Mouse (Mus musculus) ovary, adult 18-20 months (tissue): ENCODE data around the gene Catsper3.

Experiments used
- DNase-seq: peaks from one replicate; pipeline ENCODE4 v3.0.0; 2022; ENCODE audit warnings: low spot score, mixed read lengths

Gene Catsper3

GRCm38 (mm10) chr13:55826796-55827678, 42.7 kb downstream of the Catsper3 start:
- DNase-seq = no peak

DNA sequence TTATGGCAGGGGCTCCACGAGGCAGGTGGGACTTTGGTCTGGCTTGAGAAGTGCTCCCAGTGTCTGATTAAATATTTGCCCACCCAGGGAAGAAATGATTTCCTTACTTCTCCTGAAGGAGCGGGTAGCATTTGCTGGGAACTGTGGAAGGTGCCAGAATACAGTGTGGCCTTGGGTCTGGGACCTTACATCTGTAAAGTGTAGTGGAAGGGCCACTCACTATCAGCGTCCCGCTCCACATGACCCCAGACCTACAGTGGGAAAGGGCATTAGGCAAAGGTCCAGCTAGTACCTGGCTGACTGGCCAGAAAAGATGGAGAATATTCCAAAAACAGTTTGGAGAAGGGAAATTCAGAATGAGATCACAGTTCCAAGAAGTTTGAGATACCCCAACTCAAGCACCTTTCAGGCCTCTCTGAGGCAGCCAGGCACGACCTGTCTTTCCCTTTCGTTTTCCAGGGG, 43.3 kb downstream of the Catsper3 start:
- no peak for DNase-seq

GRCm38 (mm10) chr13:55828141-55829017, 44.0 kb downstream of the Catsper3 start:
- DNase-seq = no peak

- no peak for DNase-seq
These were observed 44.8 kb downstream of the Catsper3 start for GRCm38 (mm10) chr13:55829018-55829655.

GRCm38 (mm10) chr13:55830081-55830832, 45.9 kb downstream of the Catsper3 start:
- no peak for DNase-seq

- DNase-seq = no peak
These were observed 46.7 kb downstream of the Catsper3 start for GRCm38 (mm10) chr13:55830833-55831721.

DNA sequence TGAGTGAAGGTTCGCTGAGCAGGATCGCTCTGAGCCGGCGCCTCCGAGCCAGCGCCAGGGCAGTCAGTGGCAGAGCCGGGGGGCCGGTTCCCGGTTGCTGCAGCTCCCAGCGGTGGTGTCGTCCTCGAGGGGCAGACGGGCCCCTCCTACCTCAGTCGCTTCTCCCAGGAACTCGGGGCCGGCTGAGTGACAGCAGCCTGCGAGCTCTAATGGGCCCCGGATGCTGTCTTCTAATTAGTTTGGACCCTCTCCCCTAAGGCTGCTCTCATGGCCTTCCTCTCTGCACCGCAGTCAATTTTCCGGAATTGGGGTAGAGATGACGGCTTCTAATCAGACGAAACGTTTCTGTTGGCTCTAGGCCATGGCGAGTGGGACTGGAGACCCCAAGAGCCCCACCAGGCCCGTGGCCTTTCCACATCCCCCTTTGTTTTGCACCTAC, 47.4 kb downstream of the Catsper3 start:
- no peak for DNase-seq

GRCm38 (mm10) chr13:55832602-55833001, 48.2 kb downstream of the Catsper3 start:
- no peak for DNase-seq

GRCm38 (mm10) chr13:55833921-55834320, 49.6 kb downstream of the Catsper3 start:
- no peak for DNase-seq

GRCm38 (mm10) chr13:55834667-55835066, 50.3 kb downstream of the Catsper3 start:
- no peak for DNase-seq

GRCm38 (mm10) chr13:55835548-55836097, 51.3 kb downstream of the Catsper3 start:
- DNase-seq = no peak

DNA sequence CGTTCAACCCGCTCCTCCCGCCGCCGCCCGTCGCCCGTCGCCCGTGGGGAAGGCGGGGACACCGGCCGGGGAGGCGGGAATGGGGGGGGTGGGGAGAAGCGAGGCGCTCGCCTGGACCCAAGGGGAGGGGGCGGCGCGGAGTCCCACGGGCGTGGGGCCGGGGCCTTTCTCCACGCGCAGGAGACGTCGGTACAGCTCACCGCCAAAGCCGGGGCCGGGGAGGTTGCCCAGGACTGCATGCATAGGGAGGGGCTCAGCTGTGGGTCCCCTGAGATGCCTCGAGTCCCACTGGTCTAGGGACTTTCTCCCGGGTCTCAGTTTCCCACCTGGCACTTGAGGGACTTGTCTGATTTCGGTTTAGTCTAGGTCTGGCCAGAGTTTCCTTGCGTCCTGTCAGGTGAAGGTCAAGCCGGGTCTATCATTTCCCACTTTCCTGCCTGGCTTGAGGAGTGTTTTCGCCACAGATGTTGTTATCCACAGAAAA, 51.8 kb downstream of the Catsper3 start, which contains the start of gene Pitx1:
Gene Pitx1, minus strand, starts transcription at position 51 of the 484 bp plus-strand sequence.
- no peak for DNase-seq

DNA sequence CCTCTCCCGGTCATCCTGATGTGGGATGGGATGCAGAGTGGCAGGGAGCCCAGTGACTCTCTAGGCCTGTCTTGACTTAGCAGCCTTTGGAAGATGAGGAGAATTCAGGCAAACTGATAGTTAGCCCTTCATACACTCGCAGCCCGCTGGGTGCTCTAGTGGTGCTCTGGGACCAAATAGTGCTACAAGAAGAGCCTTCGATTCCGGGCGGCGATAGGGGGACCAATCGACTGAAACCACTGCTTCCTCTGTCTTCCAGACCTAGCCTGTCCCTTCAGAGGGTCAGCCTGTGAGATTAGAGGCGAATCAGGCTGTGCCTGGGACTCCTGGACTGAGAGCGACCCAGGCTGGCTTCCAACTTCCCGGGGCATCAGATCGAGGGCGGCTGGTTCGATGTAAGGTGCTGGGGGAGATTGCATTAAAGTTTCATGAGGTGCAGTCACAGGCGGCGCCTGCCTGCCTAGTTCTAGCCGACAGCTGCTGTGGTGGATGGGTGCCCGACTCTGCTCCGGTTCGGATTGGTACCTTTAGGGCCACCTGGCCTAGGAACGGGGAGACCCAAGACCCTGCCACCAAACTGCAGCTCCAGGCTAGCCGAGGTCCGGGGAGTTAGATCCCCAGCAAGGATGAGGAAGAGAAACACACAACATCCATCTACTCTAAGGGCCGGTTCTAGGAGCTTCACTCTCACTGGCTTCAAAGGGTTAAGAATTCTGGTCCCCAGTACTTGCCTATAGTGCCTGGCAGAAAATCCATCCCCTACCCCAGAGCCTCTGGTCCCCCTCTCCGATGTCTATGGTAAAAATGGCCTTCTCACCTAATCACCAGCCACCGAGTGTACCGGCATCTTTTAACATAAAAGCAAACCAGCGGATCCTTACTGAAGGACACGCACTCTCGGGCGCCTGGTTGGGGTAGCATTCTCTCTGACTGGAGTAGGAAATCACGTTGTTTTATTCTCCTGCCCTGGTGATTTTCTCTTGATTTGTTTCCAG, 52.7 kb downstream of the Catsper3 start:
- no peak for DNase-seq

DNA sequence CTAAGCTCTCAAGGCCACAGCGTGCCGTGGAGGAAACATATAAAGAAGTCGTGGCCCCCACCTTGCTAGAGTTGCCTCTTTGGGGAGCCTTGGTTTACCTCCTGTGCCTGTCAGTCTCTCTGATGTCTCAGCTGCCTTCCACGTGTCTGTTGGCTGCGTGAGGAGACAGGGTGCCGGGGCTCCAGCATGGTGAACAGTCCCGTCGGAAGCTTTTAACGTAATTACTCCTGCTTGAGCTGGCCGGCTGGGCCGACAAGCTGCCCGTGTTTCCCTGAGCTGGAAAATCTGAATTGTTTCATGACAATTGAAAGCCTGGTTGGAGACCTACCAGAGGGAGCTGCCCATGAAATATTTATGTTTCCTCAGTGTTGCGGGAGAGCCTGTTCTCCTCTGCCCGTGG, 55.9 kb downstream of the Catsper3 start:
- no peak for DNase-seq

DNA sequence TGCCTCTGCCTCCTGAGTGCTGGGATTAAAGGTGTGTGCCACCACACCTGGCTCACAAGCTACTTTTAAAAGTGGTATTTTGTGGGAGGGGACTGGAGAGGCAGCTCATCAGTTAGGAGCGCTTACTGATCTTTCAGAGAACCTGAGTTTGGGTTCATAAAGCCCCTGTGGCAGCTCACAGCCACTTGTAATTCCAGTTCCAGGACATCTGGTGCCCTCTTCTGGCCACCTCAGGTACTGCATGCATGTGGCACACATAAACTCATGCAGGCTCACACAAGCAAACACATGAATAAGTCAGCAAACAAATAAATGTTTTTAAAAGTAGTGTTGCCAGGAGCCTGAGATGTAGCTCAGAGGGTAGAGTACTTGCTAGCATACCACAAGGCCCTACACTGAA, 59.3 kb downstream of the Catsper3 start:
- no peak for DNase-seq

GRCm38 (mm10) chr13:55847805-55848204, 63.4 kb downstream of the Catsper3 start:
- DNase-seq = no peak

- no peak for DNase-seq
These were observed 64.3 kb downstream of the Catsper3 start for GRCm38 (mm10) chr13:55848604-55849190.

DNA sequence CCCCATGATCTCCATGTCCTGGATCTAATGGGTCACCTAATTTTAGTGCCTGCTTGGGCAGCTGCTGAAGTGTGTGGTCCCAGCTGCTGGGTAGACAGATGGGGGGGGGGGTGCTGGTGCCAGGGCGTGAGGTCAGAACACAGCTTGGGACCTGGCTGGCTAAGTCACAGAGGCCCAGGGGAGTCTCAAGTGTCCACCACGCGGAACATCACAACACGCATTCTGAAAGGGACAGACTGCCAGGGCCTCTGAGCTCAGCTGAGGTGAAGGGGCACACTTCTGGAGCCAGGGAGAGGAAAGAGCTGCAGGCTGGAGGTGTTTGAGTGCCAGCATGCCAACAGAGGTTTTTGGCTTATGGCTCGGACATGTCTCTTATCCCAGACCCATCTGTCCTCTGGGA, 66.4 kb downstream of the Catsper3 start:
- no peak for DNase-seq
